Mouse (Mus musculus): ENCODE data around the gene Zfp941.
A peak's percentile ranks its signal among the peaks of the same experiment; 100 is the strongest.

The Zfp941 gene

GRCm38 (mm10) chr7:140821653-140822329, at the start of gene Zfp941:
Gene Zfp941, minus strand, starts transcription at chr7:140822178.
- peak; percentile 91 to 96 for DNase-seq

- peak in 1 of 2 experiments; percentile 17 for DNase-seq
These were observed 42.8 kb upstream of the Zfp941 start for GRCm38 (mm10) chr7:140864761-140865160.

DNA sequence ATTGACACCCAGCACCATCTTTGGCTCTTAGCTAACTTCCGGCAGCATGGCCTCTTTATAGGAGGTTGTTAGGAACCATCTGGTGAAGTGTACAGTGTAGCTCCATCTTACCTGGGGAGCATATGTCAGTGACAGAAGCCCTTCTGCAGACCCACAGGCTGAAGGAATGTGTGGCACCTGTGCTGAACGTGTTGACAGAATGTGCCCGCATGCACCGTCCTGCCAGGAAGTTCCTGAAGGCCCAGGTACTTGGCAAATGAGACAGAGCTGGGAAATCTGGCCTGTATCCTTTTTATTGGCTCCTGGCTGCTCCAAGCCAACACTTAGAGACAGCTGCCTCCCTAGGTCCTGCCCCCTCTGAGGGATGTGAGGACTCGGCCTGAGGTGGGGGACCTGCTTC, 38.8 kb upstream of the Zfp941 start:
- DNase-seq = no peak

GRCm38 (mm10) chr7:140859997-140860396, 38.0 kb upstream of the Zfp941 start:
- DNase-seq = no peak

- no peak for DNase-seq
These were observed 36.8 kb upstream of the Zfp941 start for GRCm38 (mm10) chr7:140858746-140859145.

GRCm38 (mm10) chr7:140857550-140858505, 35.9 kb upstream of the Zfp941 start, which contains the start of gene Bet1l:
Gene Bet1l, minus strand, starts transcription at chr7:140857577.
- peak; percentile 36 to 52 for DNase-seq

DNA sequence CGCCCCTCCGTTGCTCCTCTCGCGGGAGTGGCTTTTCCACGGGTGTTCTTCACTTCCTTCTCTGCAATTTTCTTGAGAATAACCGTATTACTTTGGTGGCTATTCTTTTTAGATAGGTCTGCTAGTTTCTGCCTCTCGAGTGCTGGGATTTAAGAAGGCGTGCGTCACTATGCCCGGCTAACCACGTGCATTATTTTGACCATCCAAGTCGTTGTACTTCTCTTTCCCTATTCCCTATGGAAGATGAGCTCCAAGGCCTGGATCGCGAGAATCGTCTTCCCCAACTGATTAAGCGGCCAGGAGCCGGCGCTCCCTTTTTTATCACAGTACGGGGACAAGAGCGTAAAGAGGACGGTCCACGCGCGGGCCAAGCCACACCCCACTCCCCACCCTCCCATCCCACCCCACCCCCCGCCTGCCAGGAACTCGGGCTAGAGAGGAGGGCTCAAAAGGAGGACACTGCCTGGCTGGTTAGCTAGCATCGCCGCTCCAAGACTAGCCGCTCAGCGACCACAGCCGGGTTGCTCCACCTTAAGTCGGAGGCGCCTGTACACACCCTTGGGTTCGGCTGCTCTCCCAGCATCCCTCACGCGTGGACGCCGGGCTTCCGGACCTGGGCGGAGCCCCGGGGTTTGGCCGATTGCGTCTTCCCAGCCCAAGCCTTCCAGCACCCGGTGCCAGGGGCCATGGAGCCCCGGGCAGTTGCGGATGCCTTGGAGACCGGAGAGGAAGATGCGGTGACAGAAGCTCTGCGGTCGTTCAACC, 35.0 kb upstream of the Zfp941 start, which contains the start of gene Ric8a:
Ric8a (plus strand) TSS at position 173 of the 765 bp plus-strand sequence.
- DNase-seq = peak; percentile 91 to 93

DNA sequence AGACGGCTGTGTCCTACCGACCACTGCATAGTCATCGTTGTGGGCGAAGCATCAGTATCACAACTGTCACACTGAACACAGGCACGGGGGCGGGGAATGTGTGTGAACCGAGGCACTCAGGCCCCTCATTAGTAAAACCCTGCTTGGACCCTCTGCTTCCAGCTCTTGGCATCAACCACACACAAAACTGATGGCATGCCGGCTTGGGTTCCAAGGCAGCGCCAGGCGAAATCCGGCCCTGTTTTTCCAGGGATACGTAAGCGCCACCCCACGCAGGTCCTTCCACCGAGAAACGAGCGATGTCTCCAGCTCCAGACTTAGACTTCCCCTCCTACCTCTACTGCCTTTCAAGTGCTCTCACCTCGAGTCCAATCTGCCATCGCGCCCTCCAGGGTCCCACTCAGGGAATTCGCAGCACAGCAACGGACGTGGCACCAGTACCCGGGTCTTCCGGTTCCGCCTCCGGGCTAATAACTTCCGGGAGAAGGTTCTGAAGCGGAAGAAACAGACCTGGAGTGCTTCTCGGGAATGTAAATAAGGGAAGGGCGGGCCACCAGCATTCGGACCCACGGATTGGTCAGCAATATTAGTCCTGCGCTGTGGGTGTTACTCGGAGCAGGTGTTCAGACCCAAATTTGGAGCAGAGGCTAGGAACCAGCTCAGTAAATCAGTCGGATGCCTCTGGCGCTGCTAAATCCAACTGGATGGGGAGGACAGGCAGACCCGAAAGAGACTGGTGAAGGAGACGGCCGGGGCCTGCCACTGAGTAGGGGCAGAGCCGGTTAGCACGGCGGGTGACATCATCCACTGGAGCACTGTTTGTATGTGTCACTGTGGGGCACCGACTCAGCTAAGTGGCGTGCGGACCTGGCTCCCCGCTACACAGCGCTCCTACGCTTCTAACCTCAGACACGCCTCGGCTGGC, 34.1 kb upstream of the Zfp941 start, which contains the start of gene Gm45785:
Gm45785 (minus strand) TSS at position 472 of the 925 bp plus-strand sequence.
- DNase-seq = peak; percentile 87 to 89

DNA sequence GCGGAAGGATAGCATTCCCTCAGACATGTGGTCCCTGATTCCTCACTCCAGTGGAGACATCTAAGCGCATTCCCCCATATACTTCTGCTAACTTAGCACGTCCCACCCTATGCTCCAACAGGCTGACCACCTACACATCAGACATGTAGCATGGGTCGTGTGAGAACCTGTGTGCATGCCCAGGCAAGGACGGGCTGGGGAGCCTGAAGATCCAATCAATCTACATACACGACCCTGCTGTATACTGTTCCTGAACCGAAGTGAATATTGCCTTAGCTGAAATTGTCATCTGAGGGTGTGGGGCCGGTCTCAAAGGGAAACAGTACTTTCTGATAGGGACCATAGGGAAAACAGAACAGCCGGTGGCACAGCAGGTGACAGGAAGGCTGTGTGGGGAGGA, 33.2 kb upstream of the Zfp941 start:
- DNase-seq = no peak

- no peak for DNase-seq
These were observed 32.5 kb upstream of the Zfp941 start for GRCm38 (mm10) chr7:140854483-140854882.

DNA sequence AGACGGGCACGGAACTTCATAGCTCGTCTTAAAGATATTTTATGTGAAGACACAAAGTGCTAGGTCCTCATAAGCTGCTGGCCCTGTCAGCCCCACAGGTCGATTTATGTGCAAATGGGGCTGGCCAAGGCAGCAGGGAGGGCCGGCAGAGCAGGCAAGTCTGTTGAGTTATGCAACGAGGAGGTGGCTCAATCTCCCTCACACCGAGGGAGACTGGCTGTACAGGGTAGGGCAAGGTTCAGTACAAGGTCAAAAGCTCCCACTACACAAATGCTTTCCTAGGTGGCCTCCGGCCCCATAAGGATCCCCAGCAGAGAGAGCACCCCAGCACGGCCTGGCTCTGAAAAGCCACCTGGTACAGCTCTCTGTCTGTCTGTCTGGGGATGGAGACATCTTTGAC, 31.4 kb upstream of the Zfp941 start:
- no peak for DNase-seq

DNA sequence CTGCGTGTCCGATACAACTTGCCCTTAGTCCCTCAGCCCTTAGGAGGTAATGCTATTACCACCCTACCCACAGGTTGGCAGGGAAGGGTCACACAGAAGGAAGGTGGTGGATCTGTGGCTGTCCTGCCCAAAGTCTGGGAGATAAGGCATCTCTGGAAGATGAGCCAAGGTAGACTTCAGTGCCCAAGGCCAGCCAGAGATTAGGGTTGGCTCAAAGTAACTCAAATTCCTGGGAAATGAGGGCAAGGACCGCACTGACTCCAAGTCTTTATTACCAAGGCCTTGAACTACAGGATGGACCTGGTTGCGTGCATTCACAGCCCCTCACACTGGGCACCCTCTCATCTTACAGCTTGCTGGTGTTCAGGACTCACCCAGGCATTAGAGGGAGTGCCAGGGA, 29.9 kb upstream of the Zfp941 start:
- no peak for DNase-seq

DNA sequence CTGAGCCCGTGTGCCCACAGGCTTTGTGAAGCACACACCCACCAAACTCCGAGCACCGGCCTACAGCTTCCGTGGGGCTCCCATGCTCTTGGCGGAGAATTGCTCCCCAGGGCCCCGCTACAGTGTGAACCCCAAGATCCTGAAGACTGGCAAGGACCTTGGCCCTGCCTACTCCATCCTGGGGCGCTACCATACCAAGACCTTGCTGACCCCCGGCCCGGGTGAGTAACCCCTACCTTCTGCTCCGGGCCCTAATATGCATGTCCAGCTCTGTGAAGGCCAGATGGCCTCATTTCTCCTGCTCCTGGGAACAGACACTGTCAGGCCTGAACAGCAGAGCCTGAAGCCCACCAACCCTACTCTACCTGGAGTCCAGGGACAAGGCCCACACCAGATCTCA, 26.6 kb upstream of the Zfp941 start:
- DNase-seq = no peak

GRCm38 (mm10) chr7:140847755-140848580, 26.0 kb upstream of the Zfp941 start, which contains the start of gene Odf3:
Gene Odf3, plus strand, starts transcription at chr7:140847805.
- DNase-seq = peak; percentile 43 to 54

DNA sequence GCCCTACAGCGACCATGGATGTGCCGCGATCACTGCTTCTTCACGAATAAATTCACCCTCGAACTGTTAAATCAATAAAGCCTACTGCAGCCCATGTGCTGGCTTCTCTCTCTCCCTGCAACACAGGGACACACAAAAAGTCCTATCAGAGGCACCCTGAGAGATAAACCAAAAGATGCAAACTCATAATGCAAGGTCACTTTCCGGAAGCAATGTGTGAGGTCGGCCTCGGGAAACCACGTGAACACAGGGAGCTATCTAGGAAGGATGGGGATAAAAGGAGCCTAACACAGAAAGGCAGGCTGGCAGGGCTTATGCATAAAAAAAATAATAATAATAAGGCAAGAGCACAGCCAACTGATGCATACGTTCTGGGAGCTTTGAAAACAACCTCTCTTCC, 24.7 kb upstream of the Zfp941 start:
- no peak for DNase-seq

GRCm38 (mm10) chr7:140845683-140846082, 23.7 kb upstream of the Zfp941 start:
- DNase-seq = no peak

DNA sequence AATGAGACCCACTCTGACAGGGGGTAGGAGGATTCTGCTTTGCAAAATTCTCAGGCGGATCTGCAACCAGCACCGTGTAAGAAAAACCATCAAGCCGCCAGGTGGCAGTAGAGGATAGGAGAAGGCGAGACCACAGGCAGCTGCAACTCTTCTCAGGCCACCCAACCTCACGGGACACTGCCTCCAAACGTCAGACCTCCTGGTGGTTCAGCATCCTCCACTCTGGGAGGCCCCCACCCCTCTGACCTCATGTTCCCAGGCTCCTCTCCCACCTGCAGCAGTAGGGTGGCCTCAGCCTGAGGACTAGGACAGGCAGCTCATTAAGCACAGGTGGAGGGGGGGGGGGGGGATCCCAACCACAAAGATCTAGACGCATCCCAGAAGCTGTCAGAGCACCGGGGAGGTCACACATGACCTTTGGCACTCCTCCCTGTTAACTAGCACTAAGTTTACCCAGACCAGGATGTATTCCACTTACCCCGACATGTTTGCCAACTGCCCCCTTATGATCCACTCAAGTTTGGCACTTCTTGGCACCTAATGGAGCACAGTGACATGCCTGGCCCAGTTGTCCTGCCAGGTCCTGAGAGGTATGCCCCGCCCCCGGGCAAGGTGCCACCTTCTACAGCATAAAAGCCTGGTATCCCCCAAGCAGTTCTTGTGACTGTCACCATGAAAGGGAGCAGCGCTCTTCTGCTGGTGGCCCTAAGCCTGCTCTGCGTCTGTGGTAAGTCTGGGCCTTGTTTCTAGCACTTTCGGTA, 23.1 kb upstream of the Zfp941 start, which contains the start of gene Scgb1c1:
Scgb1c1 (plus strand) TSS at position 643 of the 761 bp plus-strand sequence.
- peak; percentile 96 to 99 for DNase-seq

GRCm38 (mm10) chr7:140843806-140844205, 21.8 kb upstream of the Zfp941 start:
- no peak for DNase-seq
